Mouse (Mus musculus): Measurements from ENCODE around the gene Pdp2. TPM values are rescaled to one million over a fixed set of nuclear protein-coding genes. Genes with fewer than 3 reads are reported as not detected.

The Pdp2 gene
- polyA plus RNA-seq, 1 experiment, result 4.0 TPM

- no peak for TF ChIP-seq GATA1 (IDR thresholded peaks at IDR 0.05; ENCODE audit: low read length)
Measured at GRCm38 (mm10) chr8:104641426-104642323, 50.4 kb downstream of the Pdp2 start, which contains the start of gene Ciao2b. Gene Ciao2b, minus strand, starts transcription at chr8:104641965.

GRCm38 (mm10) chr8:104642324-104642654, 51.0 kb downstream of the Pdp2 start:
- TF ChIP-seq GATA1 (IDR thresholded peaks at IDR 0.05; ENCODE audit: low read length), result no peak

Other genes starting within 250 kb of the Pdp2 start
- not detected in 2 replicates for gene Cmtm4, start 195.6 kb upstream of the Pdp2 start, polyA plus RNA-seq (2012)
- 22.0 and 28.3 TPM in 2 replicates for gene Dync1li2, start 148.4 kb upstream of the Pdp2 start, polyA plus RNA-seq (2012)
- gene Terb1, start 81.5 kb upstream of the Pdp2 start, polyA plus RNA-seq (2012), result not detected in 2 replicates
- 5.5 and 8.9 TPM in 2 replicates for gene Nae1, start 56.8 kb upstream of the Pdp2 start, polyA plus RNA-seq (2012)
- 0.10 and 0.36 TPM in 2 replicates for gene Car7, start 56.8 kb upstream of the Pdp2 start, polyA plus RNA-seq (2012)
- gene Cdh16, start 32.9 kb downstream of the Pdp2 start, polyA plus RNA-seq (2012), result not detected in 2 replicates
- 2.5 and 3.1 TPM in 2 replicates for gene Rrad, start 39.9 kb downstream of the Pdp2 start, polyA plus RNA-seq (2012)
- 64.0 and 88.1 TPM in 2 replicates for gene Ciao2b, start 50.5 kb downstream of the Pdp2 start, polyA plus RNA-seq (2012)
- gene Ces2a, start 142.6 kb downstream of the Pdp2 start, polyA plus RNA-seq (2012), result not detected in 2 replicates
- gene Ces2b, start 240.1 kb downstream of the Pdp2 start, polyA plus RNA-seq (2012), result not detected in 2 replicates